Comparison of ENCODE assay signal across 26 mouse cellular contexts in genomic region chr13:70877550-70877913, GRCm38 (mm10). TPM values are rescaled to one million over a fixed set of nuclear protein-coding genes. Genes with fewer than 3 reads are reported as not detected.
DNase-seq lines count a peak whose midpoint lies in the region; ATAC-seq and TF ChIP-seq lines count a peak whose summit lies in the region.
"Had no signal": no experiment of that assay in that cellular context is flagged by ENCODE, and none has a peak within 500 bp of the region (broad histone marks: within the 10 kb centered on the region; RNA-seq: fewer than 3 reads in every experiment).

No protein-coding gene starts in this region.

- TF ChIP-seq CTCF in liver, postnatal 0 days (IDR thresholded peaks at IDR 0.05; ENCODE audit: low read depth), result no peak

- H3K27me3 ChIP-seq in kidney, embryonic 15.5 days, result no peaks in the 10 kb centered on the region
- no peaks in the 10 kb centered on the region for H3K27me3 ChIP-seq in liver, embryonic 15.5 days
- H3K27me3 ChIP-seq in liver, embryonic 12.5 days (replicated peaks), result no peaks in the 10 kb centered on the region
- H3K27me3 ChIP-seq in lung, embryonic 16.5 days (ENCODE audit: control insufficient read depth, insufficient read depth, low read depth, low read length), result no peaks in the 10 kb centered on the region
- H3K27me3 ChIP-seq in liver, postnatal 0 days (ENCODE audit: insufficient read depth, low read length), result no peaks in the 10 kb centered on the region
- H3K27me3 ChIP-seq: embryonic facial prominence, embryonic 13.5 days; forebrain, embryonic 15.5 days; heart, embryonic 12.5 days; hindbrain, embryonic 12.5 days had no signal

- H3K36me3 ChIP-seq in kidney, embryonic 15.5 days, result no peaks in the 10 kb centered on the region
- no peaks in the 10 kb centered on the region for H3K36me3 ChIP-seq in liver, embryonic 15.5 days (replicated peaks)
- H3K36me3 ChIP-seq in liver, embryonic 12.5 days, result no peaks in the 10 kb centered on the region
- no peaks in the 10 kb centered on the region for H3K36me3 ChIP-seq in lung, embryonic 16.5 days (ENCODE audit: control insufficient read depth, insufficient read depth, low read length)
- no peaks in the 10 kb centered on the region for H3K36me3 ChIP-seq in liver, postnatal 0 days (replicated peaks; ENCODE audit: insufficient read depth, low read length)
- H3K36me3 ChIP-seq: embryonic facial prominence, embryonic 10.5 days; embryonic facial prominence, embryonic 13.5 days; forebrain, embryonic 12.5 days; forebrain, embryonic 15.5 days; heart, embryonic 12.5 days; hindbrain, embryonic 12.5 days had no signal

- TF ChIP-seq EP300 in liver, postnatal 0 days (IDR thresholded peaks at IDR 0.05; ENCODE audit: low read depth), result no peak

- H3K27ac ChIP-seq in kidney, embryonic 15.5 days, result peak overlapping the region; percentile 78
- H3K27ac ChIP-seq in liver, embryonic 15.5 days (replicated peaks), result no peak overlapping the region
- H3K27ac ChIP-seq in liver, embryonic 12.5 days, result no peak overlapping the region
- no peak overlapping the region for H3K27ac ChIP-seq in lung, embryonic 16.5 days (ENCODE audit: low read length)
- no peak overlapping the region for H3K27ac ChIP-seq in liver, postnatal 0 days (ENCODE audit: low read depth)
- H3K27ac ChIP-seq: embryonic facial prominence, embryonic 10.5 days; embryonic facial prominence, embryonic 13.5 days; forebrain, embryonic 12.5 days; forebrain, embryonic 15.5 days; hindbrain, embryonic 12.5 days had no signal

- H3K4me1 ChIP-seq in kidney, embryonic 15.5 days, result peaks cover 28% of the 10 kb centered on the region
- no peaks in the 10 kb centered on the region; the same call in 1 of the 2 replicates for H3K4me1 ChIP-seq in liver, embryonic 15.5 days (replicated peaks)
- no peaks in the 10 kb centered on the region for H3K4me1 ChIP-seq in liver, embryonic 12.5 days
- no peaks in the 10 kb centered on the region for H3K4me1 ChIP-seq in lung, embryonic 16.5 days (replicated peaks; ENCODE audit: control insufficient read depth, insufficient read depth, low read length)
- peaks cover 10% of the 10 kb centered on the region; the same call in 1 of the 2 replicates for H3K4me1 ChIP-seq in liver, postnatal 0 days (ENCODE audit: insufficient read depth)
- H3K4me1 ChIP-seq: embryonic facial prominence, embryonic 10.5 days; embryonic facial prominence, embryonic 13.5 days; forebrain, embryonic 12.5 days; forebrain, embryonic 15.5 days; hindbrain, embryonic 12.5 days had no signal

- no peaks in the 10 kb centered on the region for H3K9me3 ChIP-seq in kidney, embryonic 15.5 days (replicated peaks)
- no peaks in the 10 kb centered on the region for H3K9me3 ChIP-seq in liver, embryonic 15.5 days (replicated peaks)
- no peaks in the 10 kb centered on the region for H3K9me3 ChIP-seq in liver, embryonic 12.5 days (replicated peaks)
- H3K9me3 ChIP-seq in lung, embryonic 16.5 days (ENCODE audit: control insufficient read depth, low read length), result no peaks in the 10 kb centered on the region
- no peaks in the 10 kb centered on the region for H3K9me3 ChIP-seq in liver, postnatal 0 days (ENCODE audit: low read length)
- H3K9me3 ChIP-seq: embryonic facial prominence, embryonic 10.5 days; embryonic facial prominence, embryonic 13.5 days; forebrain, embryonic 12.5 days; forebrain, embryonic 15.5 days; heart, embryonic 12.5 days; hindbrain, embryonic 12.5 days had no signal

- H3K4me3 ChIP-seq in kidney, embryonic 15.5 days (replicated peaks), result no peak overlapping the region
- no peak overlapping the region for H3K4me3 ChIP-seq in liver, embryonic 15.5 days (replicated peaks)
- no peak overlapping the region for H3K4me3 ChIP-seq in liver, embryonic 12.5 days
- H3K4me3 ChIP-seq in lung, embryonic 16.5 days (ENCODE audit: low read length), result no peak overlapping the region
- no peak overlapping the region for H3K4me3 ChIP-seq in liver, postnatal 0 days (ENCODE audit: low read depth, low read length)
- H3K4me3 ChIP-seq: embryonic facial prominence, embryonic 10.5 days; embryonic facial prominence, embryonic 13.5 days; erythroblast, embryonic 14.5 days; forebrain, embryonic 12.5 days; forebrain, embryonic 15.5 days; heart, embryonic 12.5 days; hindbrain, embryonic 12.5 days had no signal

- no peak overlapping the region for H3K4me2 ChIP-seq in kidney, embryonic 15.5 days
- no peak overlapping the region for H3K4me2 ChIP-seq in liver, embryonic 15.5 days
- no peak overlapping the region for H3K4me2 ChIP-seq in liver, embryonic 12.5 days
- H3K4me2 ChIP-seq in lung, embryonic 16.5 days (ENCODE audit: low read depth, low read length), result no peak overlapping the region
- no peak overlapping the region for H3K4me2 ChIP-seq in liver, postnatal 0 days (ENCODE audit: low read depth, low read length)
- H3K4me2 ChIP-seq: embryonic facial prominence, embryonic 13.5 days; forebrain, embryonic 12.5 days; forebrain, embryonic 15.5 days; heart, embryonic 12.5 days; hindbrain, embryonic 12.5 days had no signal

- no peak overlapping the region for H3K9ac ChIP-seq in kidney, embryonic 15.5 days
- H3K9ac ChIP-seq in liver, embryonic 15.5 days, result no peak overlapping the region
- H3K9ac ChIP-seq in liver, embryonic 12.5 days, result no peak overlapping the region
- no peak overlapping the region for H3K9ac ChIP-seq in lung, embryonic 16.5 days (ENCODE audit: low read length)
- H3K9ac ChIP-seq in liver, postnatal 0 days (replicated peaks), result no peak overlapping the region
- H3K9ac ChIP-seq: embryonic facial prominence, embryonic 13.5 days; forebrain, embryonic 12.5 days; forebrain, embryonic 15.5 days; heart, embryonic 12.5 days; hindbrain, embryonic 12.5 days had no signal

- 96% methylated on average over 1 of the region's 1 CpGs for WGBS in kidney, embryonic 15.5 days
- 67% methylated on average over 1 of the region's 1 CpGs for WGBS in liver, embryonic 15.5 days (ENCODE audit: insufficient replicate concordance)
- 78% methylated on average over 1 of the region's 1 CpGs for WGBS in liver, embryonic 12.5 days (ENCODE audit: insufficient replicate concordance)
- WGBS in lung, embryonic 16.5 days, result 61% methylated on average over 1 of the region's 1 CpGs
- 59% methylated on average over 1 of the region's 1 CpGs for WGBS in liver, postnatal 0 days (ENCODE audit: insufficient replicate concordance)

- DNase-seq in kidney, postnatal 10 days, result no peak
- DNase-seq in lung, postnatal 14 days, result no peak
- no peak for DNase-seq in liver, postnatal 0 days
- DNase-seq in c-Kit-positive CD71-positive TER-119-positive erythroid progenitor cells, embryonic 14.5 days (ENCODE audit: low spot score), result no peak
- DNase-seq: adrenal gland, adult 2 months; adrenal gland, postnatal 14 days; cerebellum, adult 11-12 months; cerebellum, adult 8-10 months; cerebellum, postnatal 36 days; embryo, embryonic 11 days; gastrocnemius, postnatal 25 days; heart, adult 18-20 months; heart, postnatal 14 days had no signal

- no peak for ATAC-seq in kidney, embryonic 15.5 days (replicated peaks; ENCODE audit: low FRiP score)
- 0 out of 2 replicates have a peak, but pooled peaks have one; percentile 34 for ATAC-seq in liver, embryonic 15.5 days (ENCODE audit: insufficient read depth)
- no peak for ATAC-seq in liver, embryonic 12.5 days
- peak; percentile 73; the same call in 1 of the 2 replicates for ATAC-seq in lung, embryonic 16.5 days (ENCODE audit: low read depth)
- ATAC-seq in liver, postnatal 0 days, result peak; percentile 88
- ATAC-seq: CD4-positive, CD25-positive, alpha-beta regulatory T cell, adult 4 months; forebrain, embryonic 15.5 days had no signal

RNA-seq across cellular contexts. Expression of gene Adamts16, which starts 35.9 kb away (rescaled TPM):
- polyA plus RNA-seq in kidney, embryonic 15.5 days (2015; fragmentation: Nextera tagmentation; extraction: Ambion mirVana), result 14.5 and 15.2 TPM in 2 replicates
- polyA plus RNA-seq in liver, embryonic 15.5 days (2015; fragmentation: Nextera tagmentation; extraction: Ambion mirVana), result 0.15 and 0.25 TPM in 2 replicates
- 0.18 TPM in 1 of 2 replicates, not detected in the other for polyA plus RNA-seq in liver, embryonic 12.5 days (2016; fragmentation: Nextera tagmentation; extraction: Ambion mirVana)
- polyA plus RNA-seq in lung, embryonic 16.5 days (2015; fragmentation: Nextera tagmentation; extraction: Ambion mirVana), result 0.05 and 0.10 TPM in 2 replicates
- 0.13 and 0.23 TPM in 2 replicates for polyA plus RNA-seq in liver, postnatal 0 days (2015; fragmentation: Nextera tagmentation; extraction: Ambion mirVana)
- polyA plus RNA-seq: C2C12; CD4-positive, CD25-positive, alpha-beta regulatory T cell, adult 4 months; erythroblast, embryonic 14.5 days had no signal

Comparison
In these comparisons a context has a peak if more than half of its experiments do, and no peak if none do; other contexts are left out.
1. ATAC-seq: peak in liver, embryonic 15.5 days (single experiment), lung, embryonic 16.5 days (single experiment) and liver, postnatal 0 days (single experiment); none in kidney, embryonic 15.5 days (single experiment) and liver, embryonic 12.5 days (single experiment).
2. RNA of gene Adamts16, which starts 35.9 kb away (polyA plus RNA-seq): 14.5 to 15.2 TPM in kidney, embryonic 15.5 days; 0.13 to 0.23 TPM in liver, postnatal 0 days, 0.15 to 0.25 TPM in liver, embryonic 15.5 days, 0.05 to 0.10 TPM in lung, embryonic 16.5 days and 0.18 TPM in liver, embryonic 12.5 days; every median in the first group is over 10 times any median in the second.